Mouse (Mus musculus): ENCODE measurements around the gene Tprkb.
"Not testable (repeated sequence)": the region's sequence is repeated elsewhere in the genome, so short reads cannot be mapped to it uniquely, and the experiment has no call there.

Gene Tprkb

DNA sequence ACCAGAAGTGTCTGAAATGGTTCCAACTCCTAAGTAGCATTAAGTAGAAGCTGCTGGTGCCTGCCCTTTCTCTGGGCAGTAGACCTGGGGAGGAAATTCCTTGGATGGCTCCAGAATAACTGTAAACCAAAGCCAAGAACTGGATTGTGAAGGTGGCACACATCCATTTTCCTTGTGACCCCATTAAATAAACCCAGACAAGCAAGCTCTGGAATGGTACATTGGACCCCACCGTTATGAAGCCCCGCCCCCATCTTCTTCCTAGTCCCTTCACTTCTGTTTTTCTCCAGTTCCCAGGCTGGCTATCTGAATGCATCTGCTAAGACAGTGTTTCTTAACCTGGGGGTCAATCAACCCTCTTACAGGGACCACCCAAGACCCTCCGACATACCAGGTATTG, at the start of gene Tprkb:
Tprkb (plus strand) TSS at position 279 of the 400 bp plus-strand sequence.
- DNase-seq (ENCODE audit: extremely low read depth, low read depth, low spot score) = no peak

DNA sequence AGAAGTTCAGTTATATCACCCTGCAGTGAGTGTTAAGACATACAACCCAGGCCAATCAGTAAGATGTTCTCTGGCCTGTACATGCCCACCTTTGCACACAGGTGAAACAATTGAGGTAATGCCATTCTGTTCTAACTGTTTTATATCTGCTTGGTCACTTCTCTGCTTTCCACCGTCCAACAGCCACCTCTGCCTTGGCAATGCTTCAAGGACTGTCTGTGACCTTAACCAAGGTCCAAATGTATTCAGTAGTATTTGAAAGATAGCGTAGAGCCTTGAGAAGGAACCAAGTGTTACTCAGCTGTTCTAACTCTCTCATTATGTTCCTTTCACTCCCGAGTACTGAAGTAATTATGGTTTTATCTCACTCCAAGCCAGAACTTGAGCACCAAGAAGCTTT, 49.1 kb upstream of the Tprkb start:
- no peak for DNase-seq (ENCODE audit: extremely low read depth, low read depth, low spot score)

DNA sequence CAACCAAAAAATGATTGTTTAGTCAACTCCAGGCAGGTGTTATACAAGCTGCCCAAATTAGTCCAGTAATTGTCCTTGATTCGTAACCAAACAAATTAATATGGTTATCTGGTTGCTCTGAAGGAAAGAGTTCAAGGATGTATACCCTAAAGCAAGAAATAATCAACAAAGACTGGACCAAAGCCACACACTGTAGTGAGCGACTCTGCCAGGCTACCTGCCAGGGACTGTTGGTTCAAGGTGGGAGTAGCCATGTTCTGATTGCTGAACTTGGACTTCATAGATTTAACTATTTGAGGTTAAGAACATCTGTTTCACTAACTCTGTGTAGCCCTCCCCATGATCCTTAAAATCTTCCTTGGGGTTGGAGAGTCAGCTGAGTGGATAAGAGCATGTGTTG, 48.5 kb upstream of the Tprkb start:
- no peak for DNase-seq (ENCODE audit: extremely low read depth, low read depth, low spot score)

DNA sequence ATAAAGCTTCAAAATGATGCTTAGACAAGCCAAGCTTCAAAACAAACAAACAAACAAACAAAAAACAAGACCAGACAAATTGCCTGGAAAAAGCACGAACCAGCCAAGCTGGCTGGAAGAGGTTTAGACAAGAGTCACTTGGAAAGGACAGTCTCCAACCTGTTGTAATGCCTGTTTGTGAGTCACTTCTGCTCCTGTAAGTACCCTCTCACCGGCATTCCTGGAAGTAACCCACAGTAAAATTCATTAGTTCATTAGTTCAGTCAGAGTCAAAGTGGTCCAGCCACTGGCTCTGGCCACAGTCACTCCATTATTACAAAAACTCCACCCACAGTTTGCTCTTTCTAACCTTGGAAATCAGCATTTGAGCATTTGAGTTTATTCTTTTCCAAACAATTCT, 47.8 kb upstream of the Tprkb start:
- no peak for DNase-seq (ENCODE audit: extremely low read depth, low read depth, low spot score)

DNA sequence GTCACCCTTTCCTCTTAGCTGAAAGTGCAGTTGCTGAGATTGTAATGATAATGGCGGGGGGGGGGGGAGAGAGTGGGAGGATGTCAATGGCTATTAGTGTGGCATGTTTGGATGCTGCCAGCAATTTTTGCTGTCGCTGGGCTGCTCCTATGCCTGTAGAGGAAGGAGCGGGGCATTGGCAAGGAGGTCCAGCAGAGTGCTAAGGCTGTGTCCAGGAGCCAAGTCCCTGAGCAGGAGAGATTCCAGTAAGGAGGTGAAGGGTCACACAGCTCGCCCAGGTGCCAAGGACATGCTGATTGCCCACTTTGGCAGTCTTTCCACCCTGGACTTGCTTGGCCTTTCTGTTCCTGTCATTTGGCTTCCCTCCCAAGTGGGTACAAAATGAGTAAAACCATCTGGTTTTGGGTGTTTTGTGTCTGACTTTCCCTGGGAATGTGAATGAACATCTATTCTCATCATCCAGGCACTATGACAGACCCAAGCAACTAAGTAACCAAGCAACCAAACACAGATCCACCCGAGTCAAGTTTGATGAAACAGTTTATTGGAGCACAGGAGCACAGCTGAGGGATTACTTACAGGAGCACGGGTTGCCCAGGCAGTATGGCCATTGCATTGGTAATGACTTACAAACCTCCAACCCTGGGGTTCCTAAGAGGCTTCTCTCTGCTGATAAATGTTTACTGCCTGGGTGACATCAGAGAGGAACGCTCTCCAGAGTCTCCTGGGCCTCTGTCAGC, 46.6 kb upstream of the Tprkb start:
- DNase-seq (ENCODE audit: extremely low read depth, low read depth, low spot score) = not testable (repeated sequence)

DNA sequence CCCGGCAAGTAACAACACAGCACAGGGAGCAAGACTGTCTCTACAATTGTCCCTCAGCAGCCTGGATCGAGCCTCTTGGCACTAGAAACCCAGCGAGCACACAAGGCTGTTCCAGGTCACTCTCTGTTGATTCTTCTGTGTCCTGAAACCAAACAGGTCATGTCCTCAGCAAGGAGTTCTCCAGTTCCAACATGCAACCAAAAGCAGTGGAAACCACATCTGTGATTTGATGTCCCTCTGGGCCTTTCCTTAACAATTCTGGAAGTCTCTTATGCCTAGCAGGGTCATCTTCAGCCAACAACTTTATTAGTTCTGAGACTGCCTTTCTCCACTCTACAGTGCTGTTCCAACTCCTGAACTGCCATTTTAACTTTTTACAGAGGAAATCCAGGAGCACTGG, 45.5 kb upstream of the Tprkb start:
- DNase-seq (ENCODE audit: extremely low read depth, low read depth, low spot score) = not testable (repeated sequence)

DNA sequence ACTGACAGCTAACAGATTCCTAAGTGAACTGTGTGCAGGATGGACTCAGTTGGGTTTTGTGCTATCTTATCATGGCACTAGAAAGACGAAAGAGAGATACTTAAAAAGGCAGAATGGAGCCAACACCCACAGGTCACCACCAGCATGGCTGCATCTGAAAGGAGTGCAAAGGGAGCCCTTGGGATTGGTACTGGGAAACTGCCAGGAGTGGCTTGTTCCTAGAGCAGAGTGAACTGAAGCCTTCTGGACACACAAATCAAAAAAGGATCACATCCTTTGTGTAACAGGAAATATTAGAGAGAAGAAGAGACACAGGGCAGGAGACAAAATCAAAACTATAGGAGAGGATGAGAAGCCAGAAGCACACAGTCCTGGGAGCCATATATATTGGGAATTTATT, 44.7 kb upstream of the Tprkb start:
- DNase-seq (ENCODE audit: extremely low read depth, low read depth, low spot score) = not testable (repeated sequence)

DNA sequence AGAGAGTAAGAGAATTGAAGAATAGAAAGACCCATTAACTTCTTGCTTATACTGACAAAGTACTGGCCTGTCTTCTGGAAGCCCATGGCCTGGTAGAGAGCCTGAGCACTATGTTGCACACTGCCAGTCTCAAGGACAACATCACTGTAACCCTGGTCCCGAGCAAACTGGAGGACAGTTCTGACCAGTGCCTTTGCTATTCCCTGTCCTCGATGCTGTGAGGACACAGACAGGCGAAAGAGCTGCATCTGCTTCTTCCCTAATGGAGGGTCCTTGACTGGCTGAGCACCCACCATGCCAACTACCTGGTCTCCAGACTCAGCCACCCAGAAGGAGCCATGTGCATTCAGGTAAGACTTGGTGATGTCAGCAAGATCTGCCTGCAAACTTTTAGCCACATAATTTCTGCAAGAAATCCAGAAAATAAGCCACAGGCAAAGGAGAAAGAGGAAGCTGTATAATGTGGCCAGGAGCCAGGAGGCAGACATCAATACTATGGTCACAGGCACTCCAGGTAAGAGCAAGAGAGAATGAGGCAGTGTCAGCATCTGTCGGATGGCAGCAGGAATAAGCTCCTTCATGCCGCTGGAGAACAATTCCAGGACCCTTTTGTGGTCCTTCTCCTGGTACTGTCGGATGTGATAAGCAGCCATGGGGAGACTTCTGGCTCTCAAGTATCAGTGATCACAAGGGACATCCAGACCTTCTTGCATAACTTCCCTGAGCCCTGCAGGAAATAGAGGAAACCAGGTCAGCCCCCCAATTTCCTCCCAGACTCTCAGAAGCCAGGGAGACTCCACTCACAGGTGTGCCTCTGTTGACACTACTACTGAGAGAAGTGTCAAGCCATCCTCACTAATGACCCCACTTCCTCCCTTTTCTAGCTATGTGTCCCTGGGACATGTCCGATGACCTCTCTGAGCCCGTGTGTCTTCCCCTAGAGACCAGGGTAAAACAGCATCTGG, 43.7 kb upstream of the Tprkb start:
- DNase-seq (ENCODE audit: extremely low read depth, low read depth, low spot score) = no peak

DNA sequence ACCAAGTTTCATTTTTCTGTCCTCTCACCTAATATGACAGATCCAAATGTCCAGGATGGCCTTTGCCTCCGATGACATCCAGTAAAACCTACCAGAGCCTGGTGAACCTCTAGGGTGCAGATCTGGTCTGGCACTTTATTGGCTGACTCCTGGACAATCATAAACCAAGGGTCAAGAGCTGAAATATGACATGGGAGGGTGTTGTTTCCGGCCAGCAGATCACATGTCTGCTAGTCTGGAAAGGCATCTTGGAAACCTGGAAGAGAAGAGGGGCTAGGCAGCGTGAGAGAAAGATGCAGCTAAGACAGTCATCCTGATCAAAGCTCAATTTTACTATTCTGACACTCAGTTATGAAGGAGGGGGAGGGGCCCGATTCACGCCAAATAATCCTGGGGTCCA, 42.7 kb upstream of the Tprkb start, which contains the start of gene Nat8f2:
Nat8f2 (minus strand) TSS at position 153 of the 400 bp plus-strand sequence.
- not testable (repeated sequence) for DNase-seq (ENCODE audit: extremely low read depth, low read depth, low spot score)

DNA sequence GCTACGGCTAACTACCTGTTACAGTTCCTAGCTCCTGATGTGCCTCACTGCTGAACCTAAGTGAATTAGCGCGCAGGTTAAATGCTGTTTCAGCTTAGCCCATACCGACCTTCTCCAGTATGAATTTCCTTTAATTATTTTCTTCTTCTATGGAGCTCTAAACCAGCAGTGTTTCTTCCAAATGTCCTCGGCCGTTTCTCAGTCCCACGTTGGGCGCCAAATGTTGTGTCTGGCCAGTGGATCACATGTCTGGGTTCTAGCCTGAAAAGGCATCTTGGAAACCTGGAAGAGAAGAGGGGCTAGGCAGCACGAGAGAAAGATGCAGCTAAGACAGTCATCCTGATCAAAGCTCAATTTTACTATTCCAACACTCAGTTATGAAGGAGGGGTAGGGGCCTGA, 28.4 kb upstream of the Tprkb start:
- not testable (repeated sequence) for DNase-seq (ENCODE audit: extremely low read depth, low read depth, low spot score)

DNA sequence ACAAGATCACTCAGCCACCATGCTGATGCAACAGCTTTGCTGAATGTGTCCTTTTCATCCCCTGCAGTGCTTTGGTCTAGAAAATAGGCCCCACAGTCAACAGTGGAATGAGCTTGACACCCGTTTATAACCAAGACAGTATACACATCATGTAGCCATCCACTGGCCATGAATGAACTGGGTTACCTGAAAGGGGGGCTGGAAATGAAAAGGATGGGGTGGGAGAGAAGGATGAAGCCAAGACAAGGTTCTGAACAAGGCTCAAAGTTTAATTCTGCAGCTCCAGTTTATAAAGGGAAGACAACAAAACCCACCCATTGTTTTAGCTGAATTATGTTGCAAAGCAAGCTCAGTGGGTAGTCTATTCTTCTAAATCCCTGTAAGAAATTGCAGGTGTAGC, 27.4 kb upstream of the Tprkb start:
- no peak for DNase-seq (ENCODE audit: extremely low read depth, low read depth, low spot score)

DNA sequence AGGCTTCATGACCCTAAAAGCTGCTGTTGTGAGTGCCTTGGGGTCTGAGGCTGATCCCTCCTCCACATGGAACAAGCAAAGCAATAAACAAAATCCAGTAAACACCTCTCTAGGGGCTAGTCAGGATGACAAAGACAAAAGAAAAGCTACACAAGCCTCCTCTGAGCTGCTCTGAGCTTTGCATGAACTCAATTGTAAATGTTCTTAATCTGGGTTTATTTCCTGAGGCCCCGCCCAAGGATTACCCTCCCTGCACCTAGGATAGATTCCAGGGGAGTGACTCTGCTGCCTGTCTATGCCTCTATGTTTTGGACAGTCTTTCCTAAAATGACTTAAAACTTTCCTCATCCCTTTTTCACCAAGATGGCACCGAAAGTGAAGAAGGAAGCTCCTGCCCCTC, 22.7 kb upstream of the Tprkb start:
- DNase-seq (ENCODE audit: extremely low read depth, low read depth, low spot score) = no peak

DNA sequence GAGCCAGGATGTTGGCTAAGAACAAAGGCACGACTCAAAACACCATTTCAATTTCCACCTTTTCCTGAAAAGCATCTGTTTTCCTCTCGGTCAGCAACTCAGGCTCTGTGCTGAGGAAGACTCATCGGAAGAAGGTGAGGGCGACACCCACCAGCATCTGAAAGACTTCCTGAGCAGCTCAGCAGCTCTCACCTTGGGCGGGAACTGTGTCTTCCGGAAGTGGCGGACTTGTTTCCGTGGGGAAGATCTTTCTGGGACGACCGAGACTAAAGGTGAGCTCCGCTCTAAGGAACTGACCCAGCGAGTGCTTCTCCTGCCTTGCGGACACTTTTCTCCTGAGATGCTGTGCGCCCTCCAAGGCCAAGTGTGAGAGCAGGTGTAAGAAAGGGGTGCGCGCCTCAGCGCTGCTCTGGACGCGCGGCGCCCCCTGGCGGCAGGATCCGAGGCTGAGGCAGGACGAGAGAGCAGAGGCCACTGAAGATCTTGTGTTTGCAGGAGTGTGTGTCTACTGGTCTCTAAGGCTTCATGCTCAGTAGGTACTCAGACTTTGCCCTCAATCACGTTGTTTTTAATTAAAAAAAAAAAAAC, 16.5 kb upstream of the Tprkb start:
- not testable (repeated sequence) for DNase-seq (ENCODE audit: extremely low read depth, low read depth, low spot score)

DNA sequence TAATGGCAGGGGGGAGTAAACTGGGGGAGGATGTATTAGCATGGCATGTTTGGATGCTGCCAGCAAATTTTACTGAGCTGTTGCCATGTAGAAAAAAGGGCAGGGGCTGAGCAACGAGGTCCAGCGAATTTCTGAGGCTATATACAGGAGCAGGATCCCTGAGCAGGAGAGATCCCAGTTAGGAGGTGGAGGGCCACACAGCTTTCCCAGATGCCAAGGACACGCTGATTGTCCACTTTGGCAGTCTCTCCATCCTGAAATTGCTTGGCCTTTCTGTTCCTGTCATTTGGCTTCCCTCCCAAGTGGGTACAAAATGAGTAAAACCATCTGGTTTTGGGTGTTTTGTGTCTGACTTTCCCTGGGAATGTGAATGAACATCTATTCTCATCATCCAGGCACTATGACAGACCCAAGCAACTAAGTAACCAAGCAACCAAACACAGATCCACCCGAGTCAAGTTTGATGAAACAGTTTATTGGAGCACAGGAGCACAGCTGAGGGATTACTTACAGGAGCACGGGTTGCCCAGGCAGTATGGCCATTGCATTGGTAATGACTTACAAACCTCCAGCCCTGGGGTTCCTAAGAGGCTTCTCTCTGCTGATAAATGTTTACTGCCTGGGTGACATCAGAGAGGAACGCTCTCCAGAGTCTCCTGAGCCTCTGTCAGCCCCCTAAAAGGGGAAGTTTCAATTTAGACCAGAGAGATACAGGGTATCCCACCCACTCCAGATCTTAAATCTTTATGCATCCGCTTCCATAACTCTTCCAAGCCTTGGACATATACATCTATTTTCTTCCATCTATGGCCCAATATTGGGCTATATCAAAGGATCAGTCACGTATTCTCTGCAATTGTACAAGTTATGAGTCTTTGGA, 12.8 kb upstream of the Tprkb start:
- DNase-seq (ENCODE audit: extremely low read depth, low read depth, low spot score) = not testable (repeated sequence)

DNA sequence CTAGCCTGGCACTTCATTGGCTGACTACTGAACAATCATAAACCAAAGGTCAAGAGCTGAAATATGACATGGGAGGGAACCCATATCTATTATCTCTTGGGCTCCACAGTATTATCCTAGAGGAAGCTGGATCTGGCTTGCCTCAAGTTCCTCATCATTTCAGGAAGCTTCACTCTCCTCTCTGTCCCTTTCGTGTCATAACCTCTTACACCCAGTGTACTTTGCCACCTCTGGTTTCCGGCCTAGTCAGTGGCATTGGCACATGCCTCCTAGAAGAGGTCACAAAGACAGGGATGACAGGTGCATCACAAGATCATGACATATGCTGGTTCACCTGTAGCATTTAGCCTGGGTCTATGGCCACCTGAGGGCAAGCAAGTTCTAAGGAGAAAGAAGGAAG, 9.4 kb upstream of the Tprkb start:
- DNase-seq (ENCODE audit: extremely low read depth, low read depth, low spot score) = no peak

DNA sequence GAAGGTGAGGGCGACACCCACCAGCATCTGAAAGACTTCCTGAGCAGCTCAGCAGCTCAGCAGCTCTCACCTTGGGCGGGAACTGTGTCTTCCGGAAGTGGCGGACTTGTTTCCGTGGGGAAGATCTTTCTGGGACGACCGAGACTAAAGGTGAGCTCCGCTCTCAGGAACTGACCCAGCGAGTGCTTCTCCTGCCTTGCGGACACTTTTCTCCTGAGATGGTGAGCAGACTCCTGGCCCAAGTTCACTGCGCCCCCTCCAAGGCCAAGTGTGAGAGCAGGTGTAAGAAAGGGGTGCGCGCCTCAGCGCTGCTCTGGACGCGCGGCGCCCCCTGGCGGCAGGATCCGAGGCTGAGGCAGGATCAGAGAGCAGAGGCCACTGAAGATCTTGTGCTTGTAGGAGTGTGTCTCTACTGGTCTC, 7.0 kb upstream of the Tprkb start, which contains the start of gene Nat8f4:
Nat8f4 (minus strand) TSS at position 243 of the 420 bp plus-strand sequence.
- DNase-seq (ENCODE audit: extremely low read depth, low read depth, low spot score) = not testable (repeated sequence)

DNA sequence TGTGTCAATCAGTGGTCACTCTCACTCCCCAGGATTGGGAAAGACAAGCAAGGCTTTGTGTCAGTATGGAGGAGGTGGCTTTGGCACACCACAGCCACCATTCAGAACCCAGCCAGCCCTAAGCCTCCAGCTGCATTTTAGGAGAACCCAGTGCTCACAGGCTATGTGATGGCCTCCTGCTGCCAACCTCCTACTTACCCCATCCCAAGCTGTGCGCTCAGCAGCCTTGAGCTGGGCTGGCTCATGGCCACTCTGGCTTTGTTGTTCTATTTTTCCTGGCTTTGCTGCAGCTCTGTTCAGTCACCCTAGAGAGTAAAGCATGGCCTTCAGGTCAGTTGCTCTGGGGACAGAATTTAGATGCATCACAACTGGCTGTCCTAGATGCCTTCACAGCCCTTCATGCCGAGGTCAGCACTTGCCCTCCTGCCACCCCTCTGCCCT, 4.7 kb upstream of the Tprkb start:
- DNase-seq (ENCODE audit: extremely low read depth, low read depth, low spot score) = peak; percentile 76

DNA sequence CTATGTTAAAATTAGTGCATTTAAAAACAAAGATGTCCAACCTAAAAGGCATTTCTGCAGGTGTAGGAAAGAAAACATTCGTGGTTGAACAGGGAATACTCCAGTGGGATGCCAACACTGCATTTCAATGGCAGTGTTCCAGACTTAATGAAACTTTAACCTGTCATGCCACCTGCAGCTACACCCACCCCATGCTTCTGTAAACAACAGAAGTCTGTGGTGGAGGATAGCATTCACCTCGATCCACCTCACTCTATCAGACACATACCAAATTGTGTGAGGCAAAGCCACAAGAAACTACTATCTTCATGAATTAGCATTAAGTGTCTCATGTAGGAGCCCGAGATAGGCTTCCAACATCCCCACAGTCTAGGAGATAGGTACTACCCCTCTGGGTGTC, 3.3 kb upstream of the Tprkb start:
- no peak for DNase-seq (ENCODE audit: extremely low read depth, low read depth, low spot score)

DNA sequence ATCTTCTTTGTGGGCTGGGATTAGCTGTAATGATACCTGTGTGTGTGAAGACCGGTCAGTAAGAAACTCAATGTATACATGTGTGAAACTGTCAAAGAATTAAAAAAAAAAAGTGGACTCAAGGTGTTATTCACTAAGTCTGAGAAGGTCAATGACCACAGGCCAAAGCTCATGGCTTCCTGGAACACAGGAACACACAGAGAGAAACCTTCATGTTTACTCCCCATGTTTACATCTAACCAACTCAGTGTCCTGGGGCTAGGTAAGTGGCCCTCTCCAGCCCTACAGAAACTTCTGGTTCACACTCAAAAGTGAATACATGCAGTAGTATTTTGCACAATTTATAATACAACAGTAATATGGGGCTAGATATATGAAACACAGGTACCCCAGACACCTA, 2.0 kb upstream of the Tprkb start:
- DNase-seq (ENCODE audit: extremely low read depth, low read depth, low spot score) = no peak

DNA sequence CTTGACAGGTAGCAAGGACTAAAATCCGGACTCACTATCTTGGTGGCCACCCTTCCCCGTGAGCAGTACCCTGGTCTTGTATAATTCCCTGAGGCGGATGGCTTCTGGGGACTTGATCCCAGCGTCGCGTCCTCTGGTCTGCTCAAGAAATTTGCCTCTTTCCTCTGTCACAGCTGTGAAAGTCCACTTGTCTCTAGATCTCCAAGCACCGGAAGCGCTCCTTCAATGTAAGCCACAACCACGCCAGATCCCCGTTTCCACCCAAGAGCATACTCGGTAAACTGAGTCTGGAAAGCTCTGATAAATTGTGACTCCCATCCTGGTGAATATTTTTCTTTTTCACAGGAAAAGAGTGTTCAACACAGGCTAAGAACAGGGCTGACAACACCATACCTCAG, 3.5 kb downstream of the Tprkb start:
- no peak for DNase-seq (ENCODE audit: extremely low read depth, low read depth, low spot score)

Measured in fat pad, adult 2 months (tissue).